Mouse (Mus musculus): ENCODE data around the gene Cd9.
A peak's percentile ranks its signal among the peaks of the same experiment; 100 is the strongest.

Gene Cd9

GRCm38 (mm10) chr6:125430982-125431381, 63.6 kb downstream of the Cd9 start:
- no peak for DNase-seq

GRCm38 (mm10) chr6:125430358-125430958, 64.1 kb downstream of the Cd9 start:
- DNase-seq = no peak

- no peak for DNase-seq
Measured at GRCm38 (mm10) chr6:125429741-125430140, 64.8 kb downstream of the Cd9 start.

GRCm38 (mm10) chr6:125426383-125427360, 67.9 kb downstream of the Cd9 start:
- DNase-seq = peak; percentile 52 to 70

- DNase-seq = no peak
Measured at GRCm38 (mm10) chr6:125425205-125426090, 69.1 kb downstream of the Cd9 start.

GRCm38 (mm10) chr6:125424156-125424555, 70.4 kb downstream of the Cd9 start:
- DNase-seq = no peak

- DNase-seq = no peak
Measured at GRCm38 (mm10) chr6:125423507-125423906, 71.1 kb downstream of the Cd9 start.

- no peak for DNase-seq
Measured at GRCm38 (mm10) chr6:125423099-125423498, 71.5 kb downstream of the Cd9 start.

- peak in 1 of 2 experiments; percentile 15 for DNase-seq
Measured at GRCm38 (mm10) chr6:125422051-125422822, 72.4 kb downstream of the Cd9 start.

GRCm38 (mm10) chr6:125420458-125421063, 74.0 kb downstream of the Cd9 start:
- no peak for DNase-seq

GRCm38 (mm10) chr6:125418744-125419143, 75.8 kb downstream of the Cd9 start:
- peak; percentile 70 to 78 for DNase-seq

GRCm38 (mm10) chr6:125413326-125413725, 81.3 kb downstream of the Cd9 start:
- no peak for DNase-seq

GRCm38 (mm10) chr6:125411661-125412060, 82.9 kb downstream of the Cd9 start:
- DNase-seq = no peak

- DNase-seq = no peak
Measured at GRCm38 (mm10) chr6:125410995-125411547, 83.5 kb downstream of the Cd9 start.

GRCm38 (mm10) chr6:125410551-125410950, 84.0 kb downstream of the Cd9 start:
- DNase-seq = no peak

Measured in cerebellum, adult 18-20 months (tissue).